Mouse (Mus musculus) neural tube, embryonic 12.5 days (tissue): ENCODE measurements around the gene Inpp5f. TPM values are rescaled to one million over a fixed set of nuclear protein-coding genes. Genes with fewer than 3 reads are reported as not detected.

Source experiments
- ATAC-seq: fragments of 200-750 bp; cut with Nextera tagmentation; 2 replicates; pipeline ENCODE4 v1.8.0; 2017; ENCODE audit warnings: low read depth, mild to moderate bottlenecking, moderate TSS enrichment, moderate library complexity; ENCODE audit not compliant: low FRiP score
- H3K27ac ChIP-seq: fragments of 300-500 bp; sonication (generic); 2 replicates; pipeline ENCODE4 v1.5.1; 2016
- H3K27me3 ChIP-seq: fragments of 300-500 bp; sonication (generic); replicated peaks from 2 replicates; pipeline ENCODE4 v1.6.1; 2016; ENCODE audit warnings: mild to moderate bottlenecking
- H3K36me3 ChIP-seq: fragments of 300-500 bp; sonication (generic); 2 replicates; pipeline ENCODE4 v1.6.1; 2016; ENCODE audit warnings: mild to moderate bottlenecking
- H3K4me1 ChIP-seq: fragments of 300-500 bp; sonication (generic); 2 replicates; pipeline ENCODE4 v1.6.1; 2016
- H3K4me2 ChIP-seq: fragments of 300-500 bp; sonication (generic); replicated peaks from 2 replicates; pipeline ENCODE4 v1.6.1; 2016; ENCODE audit warnings: mild to moderate bottlenecking
- H3K4me3 ChIP-seq: fragments of 300-500 bp; sonication (generic); 2 replicates; pipeline ENCODE4 v1.5.1; 2016
- H3K9ac ChIP-seq: fragments of 300-500 bp; sonication (generic); 2 replicates; pipeline ENCODE4 v1.6.1; 2016; ENCODE audit warnings: mild to moderate bottlenecking
- H3K9me3 ChIP-seq: fragments of 300-500 bp; sonication (generic); 2 replicates; pipeline ENCODE4 v1.6.1; 2016; ENCODE audit warnings: mild to moderate bottlenecking
- WGBS: fragments of 180-500 bp; shearing (Covaris S2); methylation state at CpG from one replicate; pipeline ENCODE4 v1.1.7; 2016; 5-methylcytosine and 5-hydroxymethylcytosine counted together
- polyA plus RNA-seq: library from polyadenylated mRNA; unstranded; fragments of >200 nt; fragmentation: Nextera tagmentation; extraction: Ambion mirVana; gene quantifications from 2 replicates; pipeline ENCODE4 v1.2.1, GENCODE M21; 2016

The Inpp5f gene
- polyA plus RNA-seq, 1 experiment from 2014 or later = 170 TPM

DNA sequence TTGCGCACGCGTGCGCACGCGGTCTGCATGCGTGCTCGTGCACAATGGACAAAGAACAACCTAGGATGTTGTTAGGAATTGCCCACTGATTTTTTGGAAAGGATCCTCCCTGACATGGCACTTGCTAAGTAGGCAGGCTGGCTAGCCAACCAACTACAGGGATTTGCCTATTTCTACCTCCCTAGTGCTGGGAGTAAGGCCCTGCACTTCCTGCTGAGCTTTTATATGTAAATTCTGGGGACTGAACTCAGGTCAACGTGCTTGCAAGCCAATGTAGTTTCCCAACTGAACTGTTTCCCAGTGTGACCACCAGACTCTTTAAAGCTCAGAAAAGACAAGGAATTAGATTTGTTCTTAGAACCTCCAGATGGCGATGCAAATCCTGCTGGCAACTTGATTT, 115.9 kb downstream of the Inpp5f start:
- H3K27me3 ChIP-seq = no peaks in the 10 kb centered on the region
- H3K9ac ChIP-seq = no peak overlapping the region
- H3K4me2 ChIP-seq = no peak overlapping the region
- WGBS = 43% methylated on average over 10 of the region's 10 CpGs
- no peak for ATAC-seq
- H3K36me3 ChIP-seq = peaks cover 10% of the 10 kb centered on the region
- H3K9me3 ChIP-seq = no peaks in the 10 kb centered on the region
- no peak overlapping the region for H3K27ac ChIP-seq
- H3K4me3 ChIP-seq = no peak overlapping the region
- peaks cover 12% of the 10 kb centered on the region for H3K4me1 ChIP-seq

GRCm38 (mm10) chr7:128727701-128728100, 116.6 kb downstream of the Inpp5f start:
- peaks cover 10% of the 10 kb centered on the region for H3K36me3 ChIP-seq
- 34% methylated on average over 5 of the region's 5 CpGs for WGBS
- no peaks in the 10 kb centered on the region for H3K9me3 ChIP-seq
- H3K27ac ChIP-seq = no peak overlapping the region
- H3K4me1 ChIP-seq = peaks cover 12% of the 10 kb centered on the region
- H3K4me2 ChIP-seq = no peak overlapping the region
- H3K27me3 ChIP-seq = no peaks in the 10 kb centered on the region
- H3K9ac ChIP-seq = no peak overlapping the region
- H3K4me3 ChIP-seq = no peak overlapping the region
- ATAC-seq = no peak

DNA sequence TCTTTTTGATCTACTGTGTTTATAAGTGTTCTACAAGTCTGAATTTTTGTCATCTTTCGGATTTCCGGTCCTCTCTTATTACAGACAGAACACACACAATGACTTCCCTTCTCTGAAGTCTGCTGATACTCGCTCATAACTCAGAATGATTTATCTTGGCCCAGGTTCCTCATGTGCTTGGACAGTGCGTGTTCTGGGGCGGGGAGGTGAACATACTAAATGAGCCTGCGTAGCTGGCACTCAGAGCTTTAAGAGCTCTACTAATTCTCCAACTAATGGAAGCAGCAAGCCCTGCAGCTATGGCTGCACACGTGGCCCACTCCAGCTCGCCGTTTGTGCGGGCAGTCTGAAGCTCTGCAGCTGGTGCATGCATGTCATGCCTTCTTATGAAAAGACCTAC, 117.6 kb downstream of the Inpp5f start:
- Histone ChIP-seq H3K27ac (no peak overlapping the region), H3K36me3 (0 out of 2 replicates have a peak, but pooled peaks cover 4% of the 10 kb centered on the region), H3K4me3 (no peak overlapping the region), H3K27me3 (no peaks in the 10 kb centered on the region), H3K4me1 (peaks cover 12% of the 10 kb centered on the region), H3K9me3 (no peaks in the 10 kb centered on the region), H3K9ac (no peak overlapping the region), H3K4me2 (no peak overlapping the region)
- 87% methylated on average over 10 of the region's 10 CpGs for WGBS
- no peak for ATAC-seq

GRCm38 (mm10) chr7:128731585-128731984, 120.5 kb downstream of the Inpp5f start:
- ATAC-seq = no peak
- Histone ChIP-seq H3K4me2 (no peak overlapping the region), H3K4me1 (peaks cover 12% of the 10 kb centered on the region), H3K27ac (no peak overlapping the region), H3K27me3 (no peaks in the 10 kb centered on the region), H3K36me3 (peaks cover 7% of the 10 kb centered on the region; the same call in 1 of the 2 replicates), H3K9me3 (no peaks in the 10 kb centered on the region), H3K9ac (no peak overlapping the region), H3K4me3 (no peak overlapping the region)
- 80% methylated on average over 2 of the region's 2 CpGs for WGBS

DNA sequence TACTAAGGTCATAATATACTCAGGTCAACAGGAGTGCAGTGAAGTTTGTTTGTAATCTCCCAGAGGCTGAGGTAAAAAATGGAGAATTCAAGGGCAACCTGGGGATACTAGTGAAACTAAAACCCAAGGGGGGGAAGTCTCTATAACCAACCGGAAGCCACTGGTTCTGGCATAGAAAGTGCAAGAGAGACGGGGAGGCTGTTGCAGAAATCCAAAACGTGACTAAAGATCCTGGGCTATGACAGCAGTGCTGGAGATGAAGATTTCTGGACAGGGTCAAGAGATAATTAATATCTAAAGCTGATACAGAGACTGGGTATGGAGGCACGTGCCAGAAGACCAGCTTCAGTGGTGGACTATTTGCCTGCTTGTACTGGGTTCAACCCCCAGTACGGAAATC, 126.9 kb downstream of the Inpp5f start:
- no peak overlapping the region for H3K27ac ChIP-seq
- H3K27me3 ChIP-seq = no peaks in the 10 kb centered on the region
- peak overlapping the region; percentile 81 for H3K4me2 ChIP-seq
- peaks cover 16% of the 10 kb centered on the region for H3K4me1 ChIP-seq
- no peaks in the 10 kb centered on the region for H3K9me3 ChIP-seq
- peaks cover 7% of the 10 kb centered on the region; the same call in 1 of the 2 replicates for H3K36me3 ChIP-seq
- WGBS = 87% methylated on average over 5 of the region's 5 CpGs
- no peak overlapping the region for H3K4me3 ChIP-seq
- ATAC-seq = no peak
- no peak overlapping the region for H3K9ac ChIP-seq

- WGBS = 2% methylated on average over 15 of the region's 15 CpGs
- Histone ChIP-seq H3K27ac (no peak overlapping the region), H3K27me3 (no peaks in the 10 kb centered on the region), H3K9me3 (no peaks in the 10 kb centered on the region), H3K9ac (peak overlapping the region; percentile 98), H3K4me1 (peaks cover 16% of the 10 kb centered on the region), H3K4me2 (peak overlapping the region; percentile 81), H3K36me3 (peaks cover 7% of the 10 kb centered on the region; the same call in 1 of the 2 replicates), H3K4me3 (peak overlapping the region; percentile 96)
- no peak for ATAC-seq
Measured at GRCm38 (mm10) chr7:128739116-128739461, 128.0 kb downstream of the Inpp5f start.

- H3K4me1 ChIP-seq = peaks cover 16% of the 10 kb centered on the region
- peak; percentile 57 for ATAC-seq
- no peaks in the 10 kb centered on the region for H3K9me3 ChIP-seq
- under 1% methylated on average over 80 of the region's 80 CpGs for WGBS
- no peaks in the 10 kb centered on the region for H3K27me3 ChIP-seq
- H3K4me3 ChIP-seq = peak overlapping the region; percentile 96
- H3K27ac ChIP-seq = peak overlapping the region; percentile 71
- H3K36me3 ChIP-seq = peaks cover 4% of the 10 kb centered on the region; the same call in 1 of the 2 replicates
- peak overlapping the region; percentile 81 for H3K4me2 ChIP-seq
- peak overlapping the region; percentile 98 for H3K9ac ChIP-seq
Measured at GRCm38 (mm10) chr7:128739462-128740277, 128.5 kb downstream of the Inpp5f start.

GRCm38 (mm10) chr7:128740334-128740733, 129.2 kb downstream of the Inpp5f start, which contains the start of gene Mcmbp:
Mcmbp (minus strand) TSS chr7:128740495.
- H3K4me2 ChIP-seq = peak within 1 kb of the TSS; percentile 81
- H3K9ac ChIP-seq = peak within 1 kb of the TSS; percentile 98
- ATAC-seq = peak; percentile 82
- WGBS = under 1% methylated on average over 35 of the region's 35 CpGs
- peaks cover 16% of the 10 kb centered on the region for H3K4me1 ChIP-seq
- peak within 1 kb of the TSS; percentile 96 for H3K4me3 ChIP-seq
- H3K36me3 ChIP-seq = 0 out of 2 replicates have a peak, but pooled peaks cover 3% of the 10 kb centered on the region
- H3K27ac ChIP-seq = peak within 1 kb of the TSS; percentile 71
- H3K9me3 ChIP-seq = no peaks in the 10 kb centered on the region
- H3K27me3 ChIP-seq = no peaks in the 10 kb centered on the region

- Histone ChIP-seq H3K9me3 (no peaks in the 10 kb centered on the region), H3K9ac (no peak overlapping the region), H3K27me3 (no peaks in the 10 kb centered on the region), H3K36me3 (0 out of 2 replicates have a peak, but pooled peaks cover 3% of the 10 kb centered on the region), H3K4me1 (peaks cover 34% of the 10 kb centered on the region), H3K4me3 (no peak overlapping the region), H3K27ac (no peak overlapping the region), H3K4me2 (peak overlapping the region; percentile 67)
- WGBS = 69% methylated on average over 2 of the region's 2 CpGs
- no peak for ATAC-seq
Measured at GRCm38 (mm10) chr7:128743898-128744297, 132.8 kb downstream of the Inpp5f start.

DNA sequence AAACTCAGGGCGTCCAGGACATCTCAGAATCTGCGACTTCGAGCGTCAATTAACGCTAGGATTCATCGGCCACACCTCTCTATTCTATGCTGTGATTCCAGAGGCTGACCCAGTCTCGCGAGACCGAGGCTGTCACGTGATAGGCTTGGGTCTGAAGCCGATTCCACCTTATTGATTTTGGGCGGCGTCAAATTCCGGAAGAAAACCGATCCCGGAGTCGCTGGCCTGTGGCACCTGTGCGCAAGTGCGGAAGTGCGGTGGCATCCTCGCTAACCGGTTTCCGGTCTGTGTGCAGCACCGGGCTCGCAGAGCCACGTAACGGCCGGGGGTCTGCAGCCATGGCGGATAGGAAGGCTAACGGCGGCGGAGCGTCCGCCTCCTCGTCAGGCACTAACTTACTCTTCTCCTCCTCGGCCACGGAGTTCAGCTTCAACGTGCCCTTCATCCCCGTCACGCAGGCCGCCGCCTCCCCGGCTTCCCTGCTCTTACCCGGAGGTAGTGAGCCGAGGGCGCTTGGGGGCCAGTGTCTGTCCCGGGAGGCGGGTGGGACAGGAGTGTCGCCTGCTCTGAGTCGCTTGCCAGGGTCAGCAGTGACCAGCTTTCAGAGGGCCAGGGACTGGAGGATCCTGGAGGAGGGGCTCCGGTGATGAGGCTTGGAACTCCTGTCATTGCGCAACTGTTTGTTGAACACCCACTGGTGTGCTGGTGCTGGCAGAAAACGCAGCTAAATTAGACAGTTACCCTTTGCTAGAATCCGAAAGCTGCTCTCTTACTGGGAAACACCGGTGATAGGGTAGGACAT, 133.8 kb downstream of the Inpp5f start, which contains the start of gene Sec23ip:
TSS of gene Sec23ip (plus strand) at position 260 of the 802 bp plus-strand sequence.
- peak; percentile 82 for ATAC-seq
- WGBS = under 1% methylated on average over 55 of the region's 55 CpGs
- Histone ChIP-seq H3K9me3 (no peaks in the 10 kb centered on the region), H3K9ac (peak within 1 kb of the TSS; percentile 86), H3K4me2 (peak within 1 kb of the TSS; percentile 67), H3K4me3 (peak within 1 kb of the TSS; percentile 85), H3K36me3 (peaks cover 4% of the 10 kb centered on the region), H3K27ac (no peak within 1 kb of the TSS), H3K27me3 (no peaks in the 10 kb centered on the region), H3K4me1 (peaks cover 30% of the 10 kb centered on the region)
